Mouse (Mus musculus): ENCODE measurements around the gene C77080. TPM values are rescaled to one million over a fixed set of nuclear protein-coding genes. Genes with fewer than 3 reads are reported as not detected.

The C77080 gene
- polyA plus RNA-seq, 1 experiment from 2014 or later = 3.3 TPM

DNA sequence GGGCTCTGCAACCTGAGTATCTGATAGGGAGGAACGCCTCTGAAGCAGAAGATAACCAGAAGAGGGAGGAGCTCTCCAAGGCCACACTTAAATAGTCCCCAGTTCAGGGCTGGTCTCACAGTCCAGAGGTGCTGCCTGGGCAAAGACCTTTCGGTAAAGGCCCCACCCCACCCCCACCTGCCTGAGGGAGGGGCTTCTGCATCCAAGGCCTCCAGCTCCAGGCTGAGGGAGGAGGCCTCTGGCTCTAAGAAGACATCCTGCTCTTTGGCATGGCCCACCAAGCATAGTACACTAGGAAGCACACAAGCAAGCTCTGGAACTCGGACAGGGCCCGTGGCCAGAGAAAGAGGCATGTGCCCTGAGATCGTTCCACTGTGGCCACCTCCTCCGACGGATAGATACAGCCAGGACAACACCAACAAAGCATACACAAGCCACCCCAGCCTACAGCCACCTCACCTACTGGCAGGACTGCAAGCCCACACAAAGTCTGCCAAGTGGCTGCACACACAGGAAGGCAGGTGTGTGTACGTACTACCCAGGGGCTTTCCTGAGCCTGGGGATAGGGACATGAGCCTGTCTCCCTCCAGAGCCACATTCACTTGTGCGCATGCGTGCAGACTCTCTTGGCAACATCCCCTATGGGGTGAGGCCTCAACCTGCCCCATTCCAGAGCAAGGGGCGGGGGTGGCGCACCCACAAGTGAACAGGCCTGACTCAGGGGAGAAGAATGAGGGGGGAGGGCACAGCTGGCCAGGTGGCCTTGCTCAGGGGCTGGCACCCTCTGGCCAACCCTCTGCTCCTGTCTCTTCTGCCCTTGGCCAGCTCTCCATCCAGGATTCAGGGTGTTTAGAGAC is 29.4 kb downstream of the C77080 start:
- Histone ChIP-seq H3K27ac (replicated peaks) (peak overlapping the region; percentile 42; the same call in 1 of the 2 replicates), H3K4me1 (peaks cover 54% of the 10 kb centered on the region), H3K27me3 (replicated peaks; ENCODE audit: low read depth, poor library complexity, severe bottlenecking) (peaks cover 28% of the 10 kb centered on the region)

DNA sequence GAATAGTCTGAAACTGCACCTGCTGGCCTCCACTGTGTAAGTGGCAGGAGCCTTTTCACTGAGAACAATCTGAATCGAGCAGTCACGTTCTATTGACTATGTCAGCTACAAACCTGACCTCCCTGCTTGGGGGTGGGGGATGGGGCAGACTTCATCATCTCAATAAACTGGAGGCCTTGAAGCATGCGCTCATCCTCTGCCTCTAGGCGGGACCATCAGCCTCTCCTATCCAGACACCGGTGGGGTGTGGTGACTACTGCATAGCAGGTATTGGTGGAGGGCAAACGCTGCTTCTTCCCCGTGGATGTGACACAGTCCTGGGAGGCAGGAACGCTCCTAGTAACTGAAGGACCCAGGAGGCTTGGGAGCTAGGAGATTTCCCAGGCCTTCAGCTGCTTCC is 30.3 kb downstream of the C77080 start:
- peaks cover 57% of the 10 kb centered on the region for H3K4me1 ChIP-seq
- no peak overlapping the region for H3K4me3 ChIP-seq
- no peak for DNase-seq (ENCODE audit: low spot score)
- no peaks in the 10 kb centered on the region for H3K9me3 ChIP-seq
- H3K27me3 ChIP-seq (replicated peaks; ENCODE audit: low read depth, poor library complexity, severe bottlenecking) = peaks cover 37% of the 10 kb centered on the region
- H3K27ac ChIP-seq (replicated peaks) = no peak overlapping the region
- no peaks in the 10 kb centered on the region; the same call in 1 of the 2 replicates for H3K36me3 ChIP-seq (replicated peaks)
- WGBS = 59% methylated on average over 8 of the region's 8 CpGs

More for the DNA sequence above, 29.4 kb downstream of the C77080 start:
- DNase-seq (ENCODE audit: low spot score) = no peak
- H3K36me3 ChIP-seq (replicated peaks) = no peaks in the 10 kb centered on the region; the same call in 1 of the 2 replicates
- H3K4me3 ChIP-seq = 0 out of 2 replicates have a peak overlapping the region, but pooled peaks have one; percentile 13
- 62% methylated on average over 12 of the region's 12 CpGs for WGBS
- no peaks in the 10 kb centered on the region for H3K9me3 ChIP-seq

DNA sequence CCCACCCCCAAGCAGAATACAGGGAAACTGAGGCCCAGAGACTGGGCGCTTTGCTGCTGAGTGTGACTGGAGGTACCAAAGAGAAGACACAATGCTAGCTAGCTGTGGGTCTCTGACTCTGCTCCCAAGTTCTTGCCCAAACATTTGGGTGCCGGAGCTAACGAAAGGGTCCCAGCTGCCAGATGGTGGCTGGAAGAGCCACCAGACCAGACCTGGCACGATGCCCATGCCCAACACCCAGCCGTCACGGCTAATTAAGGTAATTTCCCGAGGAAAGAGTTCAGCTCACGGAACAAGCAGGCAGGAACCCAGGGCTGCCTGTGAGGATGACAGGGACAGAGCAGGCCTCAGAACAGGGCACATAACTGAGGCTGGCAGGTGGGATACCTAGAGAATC is 33.2 kb downstream of the C77080 start:
- 46% methylated on average over 8 of the region's 8 CpGs for WGBS
- peaks cover 68% of the 10 kb centered on the region for H3K4me1 ChIP-seq
- H3K9me3 ChIP-seq = no peaks in the 10 kb centered on the region
- H3K27me3 ChIP-seq (replicated peaks; ENCODE audit: low read depth, poor library complexity, severe bottlenecking) = peaks cover 66% of the 10 kb centered on the region
- peaks cover 17% of the 10 kb centered on the region for H3K36me3 ChIP-seq (replicated peaks)
- DNase-seq (ENCODE audit: low spot score) = no peak
- H3K27ac ChIP-seq (replicated peaks) = peak overlapping the region; percentile 72
- H3K4me3 ChIP-seq = peak overlapping the region; percentile 46

DNA sequence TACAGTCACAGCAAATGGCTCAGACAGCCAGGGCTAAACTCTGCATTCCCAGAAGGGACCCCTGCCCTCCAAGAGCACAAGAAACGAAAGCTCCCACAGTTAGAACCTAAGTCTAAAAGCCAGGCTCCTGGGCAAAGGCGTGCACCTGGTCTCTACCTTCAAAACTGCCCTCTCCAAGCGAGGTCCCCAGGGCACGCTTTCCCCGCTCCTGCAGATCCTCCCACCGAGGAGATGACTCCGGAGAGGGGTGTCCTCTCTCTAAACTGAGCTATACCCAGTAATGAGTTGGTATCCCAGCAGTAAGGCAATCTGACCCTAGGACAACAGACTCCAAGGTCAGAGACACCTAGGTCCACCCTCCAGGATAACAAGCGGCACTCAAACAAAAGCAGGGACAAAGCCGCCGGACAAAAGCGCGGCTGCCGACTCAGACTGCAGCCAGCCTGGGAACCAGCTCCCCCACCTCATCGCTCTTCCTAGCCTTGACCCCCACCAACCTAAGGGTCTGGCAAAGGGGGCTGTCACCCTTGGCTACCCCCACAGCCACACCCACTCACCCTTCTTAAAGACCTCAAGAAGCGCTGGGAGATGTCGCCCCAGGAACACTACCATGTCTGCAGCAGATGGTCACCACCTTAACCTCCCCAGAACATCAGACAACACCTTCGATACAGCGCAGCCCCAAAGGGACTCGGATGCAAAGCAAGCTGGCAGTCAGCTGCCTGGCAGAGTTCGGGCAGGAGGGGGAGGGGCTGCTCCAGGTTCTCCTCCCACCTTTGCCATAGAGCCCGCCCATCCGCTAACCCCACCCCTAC is 33.8 kb downstream of the C77080 start:
- Histone ChIP-seq H3K9me3 (no peaks in the 10 kb centered on the region), H3K36me3 (replicated peaks) (peaks cover 23% of the 10 kb centered on the region), H3K4me3 (peak overlapping the region; percentile 46), H3K27ac (replicated peaks) (peak overlapping the region; percentile 72), H3K27me3 (replicated peaks; ENCODE audit: low read depth, poor library complexity, severe bottlenecking) (peaks cover 72% of the 10 kb centered on the region), H3K4me1 (peaks cover 68% of the 10 kb centered on the region)
- DNase-seq (ENCODE audit: low spot score) = no peak
- WGBS = 6% methylated on average over 22 of the region's 22 CpGs

DNA sequence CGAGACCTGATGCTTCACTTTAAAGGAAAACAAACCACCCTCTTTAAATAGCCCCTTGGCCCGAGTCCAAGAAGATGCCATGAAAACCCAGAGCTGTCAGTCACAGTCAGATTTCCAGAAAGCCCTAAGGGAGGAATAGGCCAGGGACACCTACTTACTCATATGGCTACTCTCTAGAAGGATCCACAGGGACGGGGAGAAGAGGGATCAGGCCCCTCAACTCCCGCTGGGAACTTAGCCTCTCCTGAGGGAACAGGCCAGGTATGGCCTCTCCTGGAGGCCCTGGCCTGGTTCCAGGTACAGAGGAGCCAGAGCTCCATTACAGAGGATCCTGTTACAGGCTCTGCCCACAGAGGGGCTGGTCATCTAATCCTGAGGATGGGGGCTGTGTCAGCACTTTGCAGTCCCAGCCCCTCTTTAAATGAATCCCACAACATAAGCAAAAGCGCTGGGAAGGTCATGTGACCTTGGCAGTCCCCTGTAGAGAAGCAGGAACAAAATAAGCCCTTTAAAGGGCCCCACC is 34.7 kb downstream of the C77080 start:
- Histone ChIP-seq H3K4me3 (peak overlapping the region; percentile 46; the same call in 1 of the 2 replicates), H3K27me3 (replicated peaks; ENCODE audit: low read depth, poor library complexity, severe bottlenecking) (peaks cover 76% of the 10 kb centered on the region), H3K27ac (replicated peaks) (0 out of 2 replicates have a peak overlapping the region, but pooled peaks have one; percentile 72), H3K4me1 (peaks cover 65% of the 10 kb centered on the region), H3K9me3 (no peaks in the 10 kb centered on the region), H3K36me3 (replicated peaks) (peaks cover 31% of the 10 kb centered on the region)
- 23% methylated on average over 5 of the region's 5 CpGs for whole genome bisulfite sequencing
- peak; percentile 27 for DNase-seq (ENCODE audit: low spot score)

DNA sequence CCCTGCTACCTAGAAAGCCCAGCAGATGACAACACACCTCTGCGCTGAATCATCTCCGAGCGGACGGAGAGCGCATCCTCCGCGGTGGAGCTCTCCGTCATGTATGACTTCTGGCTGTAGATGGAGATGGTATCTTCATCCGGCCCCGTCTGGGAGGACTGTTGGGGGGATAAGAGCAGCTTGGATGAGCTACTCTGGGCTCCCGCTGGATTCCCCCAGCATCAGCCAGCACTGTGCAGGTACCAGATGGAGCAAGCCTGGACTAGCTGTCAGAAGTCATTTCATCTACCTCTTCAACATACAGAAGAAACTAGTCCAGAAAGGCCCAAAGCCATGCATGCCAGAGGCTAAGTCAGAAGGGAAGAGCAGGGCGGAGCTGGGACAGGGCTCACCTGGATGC is 35.9 kb downstream of the C77080 start:
- Histone ChIP-seq H3K27ac (replicated peaks) (no peak overlapping the region), H3K4me1 (peaks cover 62% of the 10 kb centered on the region), H3K36me3 (replicated peaks) (peaks cover 41% of the 10 kb centered on the region), H3K9me3 (no peaks in the 10 kb centered on the region), H3K4me3 (no peak overlapping the region; the same call in 1 of the 2 replicates), H3K27me3 (replicated peaks; ENCODE audit: low read depth, poor library complexity, severe bottlenecking) (peaks cover 79% of the 10 kb centered on the region)
- no peak for DNase-seq (ENCODE audit: low spot score)
- WGBS = 97% methylated on average over 12 of the region's 12 CpGs

DNA sequence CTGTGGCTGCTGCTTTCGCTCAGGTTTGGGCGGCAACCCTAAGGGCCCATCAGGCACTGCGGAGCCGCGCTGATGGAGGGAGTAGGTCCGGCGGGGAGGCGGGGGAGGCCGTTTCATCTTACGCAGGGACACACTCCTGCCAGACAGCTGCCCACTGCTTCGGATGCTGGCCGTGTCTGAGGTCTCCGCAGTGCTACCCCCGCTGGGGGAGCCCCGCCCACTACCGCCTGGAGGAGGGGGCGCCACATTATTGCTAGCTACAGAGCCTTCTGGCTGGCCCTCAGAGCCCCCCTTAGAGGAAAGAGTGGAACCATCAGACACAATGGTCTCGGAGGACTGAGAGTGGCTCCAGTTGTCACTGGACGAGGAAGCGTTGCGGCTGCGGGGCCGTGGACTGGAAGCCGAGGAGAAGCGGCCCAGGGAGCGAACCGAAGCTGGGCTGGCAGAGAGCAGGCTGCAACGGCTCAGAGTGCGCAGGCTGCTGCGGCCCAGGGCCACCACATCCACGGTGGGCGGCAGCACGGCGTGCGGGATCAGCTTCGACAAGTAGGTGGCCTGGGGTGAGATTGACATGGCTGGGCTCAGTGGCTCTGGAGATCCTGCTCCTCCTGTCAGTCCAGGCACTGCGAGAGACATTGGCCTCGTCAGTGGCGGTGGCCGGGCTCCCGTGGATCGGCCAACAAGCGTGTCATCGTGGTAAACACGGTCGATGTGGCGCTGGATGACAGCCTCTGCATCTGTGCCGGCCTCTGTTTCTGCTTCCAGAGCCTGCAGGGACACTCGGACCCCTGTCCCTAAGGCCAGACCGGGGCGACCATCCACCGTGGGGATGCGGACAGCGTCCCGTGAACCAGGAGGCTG is 37.6 kb downstream of the C77080 start:
- Histone ChIP-seq H3K4me3 (peak overlapping the region; percentile 52), H3K36me3 (replicated peaks) (peaks cover 58% of the 10 kb centered on the region), H3K27me3 (replicated peaks; ENCODE audit: low read depth, poor library complexity, severe bottlenecking) (peaks cover 79% of the 10 kb centered on the region), H3K27ac (replicated peaks) (peak overlapping the region; percentile 65), H3K4me1 (peaks cover 65% of the 10 kb centered on the region), H3K9me3 (no peaks in the 10 kb centered on the region)
- DNase-seq (ENCODE audit: low spot score) = peak; percentile 68
- 26% methylated on average over 55 of the region's 55 CpGs for WGBS

DNA sequence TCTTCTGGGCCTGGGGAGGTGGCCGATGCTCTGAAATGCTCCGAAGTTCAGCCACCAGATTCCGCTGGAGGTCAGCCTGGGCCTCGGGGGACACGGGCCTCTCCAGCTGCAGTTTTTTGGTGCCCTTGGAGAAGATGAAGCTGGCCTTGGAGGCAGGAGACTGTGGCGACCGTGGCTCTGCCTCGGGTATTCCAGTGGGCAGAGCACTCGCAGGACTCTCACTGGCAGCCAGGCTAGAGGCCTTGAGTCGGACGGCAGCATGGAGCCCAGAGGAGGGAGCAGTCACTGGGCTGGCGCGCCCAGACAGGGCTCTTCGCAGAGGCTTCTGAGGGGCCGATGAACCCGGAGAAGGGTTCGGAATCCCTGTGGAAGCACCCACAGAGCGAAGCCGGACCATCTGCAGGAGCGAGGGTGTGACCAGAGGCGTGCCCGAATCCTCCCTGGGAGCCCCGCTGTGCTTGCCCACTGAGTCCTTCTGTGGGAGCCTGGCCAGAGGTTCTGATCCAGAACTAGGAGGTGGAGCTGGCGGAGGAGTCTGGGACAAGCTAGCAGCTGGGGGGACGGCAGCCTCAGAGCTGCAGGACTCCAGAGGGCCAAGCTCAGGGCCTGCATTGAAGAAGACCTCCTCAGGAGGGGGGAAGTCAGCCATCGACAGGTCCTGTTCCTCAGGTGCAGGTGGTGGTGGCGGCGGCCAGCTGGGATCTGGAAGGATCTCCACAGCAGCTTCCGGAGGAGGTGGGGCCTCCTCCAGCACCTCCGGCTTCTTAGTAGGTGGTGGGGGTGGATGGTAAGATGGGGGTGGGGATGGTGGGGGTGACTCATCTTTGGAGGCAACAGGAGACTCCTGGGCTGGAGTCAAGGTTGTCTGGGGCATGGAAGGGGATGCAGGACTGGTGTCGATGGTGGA is 38.9 kb downstream of the C77080 start:
- Histone ChIP-seq H3K4me1 (peaks cover 51% of the 10 kb centered on the region), H3K27ac (replicated peaks) (no peak overlapping the region), H3K27me3 (replicated peaks; ENCODE audit: low read depth, poor library complexity, severe bottlenecking) (peaks cover 65% of the 10 kb centered on the region), H3K9me3 (no peaks in the 10 kb centered on the region), H3K36me3 (replicated peaks) (peaks cover 71% of the 10 kb centered on the region), H3K4me3 (no peak overlapping the region)
- DNase-seq (ENCODE audit: low spot score) = no peak
- 68% methylated on average over 31 of the region's 31 CpGs for WGBS

DNA sequence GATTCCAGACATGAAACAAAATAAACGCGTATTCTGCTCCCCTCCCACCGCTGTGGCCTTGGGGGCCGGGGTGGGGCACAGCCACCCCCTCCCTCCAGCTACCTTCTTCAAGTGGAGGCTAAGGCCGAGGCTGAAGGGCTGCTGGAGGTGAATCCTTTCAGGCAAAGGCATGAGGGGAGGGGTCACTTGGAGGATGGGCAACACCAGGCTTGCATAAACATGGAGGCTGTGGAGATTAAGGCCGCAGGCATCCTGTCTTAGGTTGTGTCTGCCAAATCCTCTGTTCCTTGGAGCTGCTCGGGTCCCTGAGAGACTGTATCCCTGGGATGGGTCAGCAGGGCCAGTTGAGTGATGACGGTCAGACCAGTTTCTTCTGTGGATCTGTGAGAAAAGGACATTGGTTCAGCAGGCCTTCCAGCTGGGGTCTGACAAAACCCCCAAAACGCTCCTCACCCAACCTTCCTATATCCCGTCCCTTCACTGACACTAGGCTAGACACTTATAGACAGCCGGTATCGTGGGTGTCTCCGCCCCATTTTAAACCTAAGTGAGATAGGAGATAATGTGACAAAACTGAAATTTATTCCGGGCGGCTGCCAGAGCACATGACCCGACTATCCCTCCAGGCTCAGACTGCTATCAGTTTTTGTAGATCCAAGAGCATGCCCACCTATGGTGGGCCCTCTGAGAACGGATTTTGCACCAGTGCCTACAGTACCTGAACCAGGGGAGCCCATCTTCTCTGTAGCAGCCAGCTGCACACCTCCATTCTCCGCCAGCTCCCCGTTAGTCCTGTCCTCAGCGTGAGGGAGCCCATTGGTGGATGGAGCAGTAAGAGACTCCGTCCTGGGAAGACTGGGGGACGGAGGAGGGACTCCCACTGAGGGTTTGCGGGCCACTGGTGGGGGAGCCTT is 39.9 kb downstream of the C77080 start:
- Histone ChIP-seq H3K4me1 (peaks cover 42% of the 10 kb centered on the region), H3K27me3 (replicated peaks; ENCODE audit: low read depth, poor library complexity, severe bottlenecking) (peaks cover 56% of the 10 kb centered on the region), H3K36me3 (replicated peaks) (peaks cover 81% of the 10 kb centered on the region), H3K4me3 (no peak overlapping the region), H3K27ac (replicated peaks) (no peak overlapping the region), H3K9me3 (no peaks in the 10 kb centered on the region)
- DNase-seq (ENCODE audit: low spot score) = no peak
- WGBS = 74% methylated on average over 23 of the region's 23 CpGs

DNA sequence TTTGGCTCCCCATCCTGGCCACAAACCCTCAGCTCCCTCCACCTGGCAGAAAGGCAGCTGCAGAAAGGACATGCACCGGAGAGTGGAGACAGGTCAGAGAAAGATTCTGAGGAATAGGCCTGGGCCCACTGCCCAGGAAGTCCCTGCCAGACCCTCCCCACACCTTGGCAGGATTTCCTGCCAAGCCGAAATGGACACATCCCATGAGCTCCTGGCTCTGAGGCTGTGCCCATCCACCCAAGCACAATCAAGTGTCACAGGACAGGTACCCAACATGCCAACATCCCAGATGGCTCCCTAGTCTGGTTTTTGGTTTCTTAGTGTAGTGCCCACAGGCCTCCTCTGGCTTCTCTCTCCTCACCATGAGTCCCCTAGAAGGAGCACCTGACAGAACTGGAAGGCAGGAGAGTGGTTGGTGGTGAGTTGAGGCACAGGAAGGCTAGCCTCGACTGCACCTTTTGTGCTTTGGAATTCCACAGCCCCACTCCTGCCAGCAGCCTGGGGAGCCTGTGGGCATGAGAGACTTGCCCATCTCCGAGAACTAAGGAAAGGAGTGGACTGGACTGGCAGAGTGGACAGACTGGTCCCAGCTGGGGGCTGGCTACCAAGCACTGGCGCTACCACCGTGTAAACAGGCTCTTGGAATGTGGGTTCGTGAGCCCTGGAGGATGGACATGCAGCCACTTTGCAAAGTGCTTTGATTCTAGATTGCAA is 40.7 kb downstream of the C77080 start:
- no peaks in the 10 kb centered on the region for H3K9me3 ChIP-seq
- H3K27ac ChIP-seq (replicated peaks) = no peak overlapping the region
- H3K4me3 ChIP-seq = no peak overlapping the region
- peaks cover 47% of the 10 kb centered on the region for H3K27me3 ChIP-seq (replicated peaks; ENCODE audit: low read depth, poor library complexity, severe bottlenecking)
- peaks cover 34% of the 10 kb centered on the region for H3K4me1 ChIP-seq
- peaks cover 89% of the 10 kb centered on the region for H3K36me3 ChIP-seq (replicated peaks)
- WGBS = 73% methylated on average over 7 of the region's 7 CpGs
- no peak for DNase-seq (ENCODE audit: low spot score)
